Mouse (Mus musculus) C2C12 (cell line): Measurements from ENCODE around the gene Cd47.

Source experiments
- CTCF ChIP-seq: IDR thresholded peaks from one replicate; pipeline ENCODE4 v1.5.1; 2011; ENCODE audit not compliant: control insufficient read depth, insufficient read depth, insufficient read length
- MAX ChIP-seq: IDR thresholded peaks from one replicate; pipeline ENCODE4 v1.6.1; 2011; ENCODE audit warnings: mild to moderate bottlenecking, control low read depth
- MYOD1 ChIP-seq: IDR thresholded peaks from one replicate; pipeline ENCODE4 v1.6.1; 2011; ENCODE audit warnings: low read depth; ENCODE audit not compliant: control insufficient read depth, insufficient read length
- MYOG ChIP-seq: IDR thresholded peaks from one replicate; pipeline ENCODE4 v1.6.1; 2011; ENCODE audit not compliant: control insufficient read depth, insufficient read length; ENCODE audit errors: extremely low read depth
- USF1 ChIP-seq: IDR thresholded peaks from one replicate; pipeline ENCODE4 v1.6.1; 2011; ENCODE audit warnings: low read depth, mild to moderate bottlenecking, control low read depth, moderate library complexity

- TF ChIP-seq CTCF (no peak), USF1 (no peak), MYOD1 (no peak), MAX (no peak), MYOG (no peak)
Measured at GRCm38 (mm10) chr16:49945084-49945483, 144.8 kb downstream of the Cd47 start.
